In genomic region chr8:47439271-47439670, GRCm38 (mm10) we compare ENCODE assay signal across 20 mouse cellular contexts. TPM values are rescaled to one million over a fixed set of nuclear protein-coding genes. Genes with fewer than 3 reads are reported as not detected.
A peak's percentile ranks its signal among the peaks of the same experiment; 100 is the strongest.
DNase-seq lines count a peak whose midpoint lies in the region; ATAC-seq and TF ChIP-seq lines count a peak whose summit lies in the region.
"Had no signal": no experiment of that assay in that cellular context is flagged by ENCODE, and none has a peak within 500 bp of the region (broad histone marks: within the 10 kb centered on the region; RNA-seq: fewer than 3 reads in every experiment).

No protein-coding gene starts in this region.

- no peak for ATAC-seq in kidney, embryonic 14.5 days (ENCODE audit: low FRiP score, low TSS enrichment)
- ATAC-seq: CD4-positive, CD25-positive, alpha-beta regulatory T cell, adult 4 months; forebrain, embryonic 15.5 days; hindbrain, embryonic 16.5 days; intestine, embryonic 15.5 days; liver, embryonic 12.5 days had no signal

- H3K27ac ChIP-seq in kidney, embryonic 14.5 days (ENCODE audit: low read depth, low read length), result no peak overlapping the region
- H3K27ac ChIP-seq in testis, adult 2 months (ENCODE audit: control insufficient read depth, insufficient read depth, low read depth, low read length), result no peak overlapping the region
- H3K27ac ChIP-seq: forebrain, embryonic 15.5 days; heart, embryonic 13.5 days; intestine, embryonic 15.5 days; limb, embryonic 12.5 days; liver, embryonic 12.5 days had no signal

- no peak for TF ChIP-seq CTCF in testis, adult 2 months (IDR thresholded peaks at IDR 0.05; ENCODE audit: control insufficient read depth, insufficient read depth, insufficient replicate concordance, low read depth, low read length)

- H3K4me1 ChIP-seq in kidney, embryonic 14.5 days (ENCODE audit: control insufficient read depth, insufficient read depth, low read length), result no peaks in the 10 kb centered on the region
- peaks cover 8% of the 10 kb centered on the region for H3K4me1 ChIP-seq in testis, adult 2 months (ENCODE audit: control insufficient read depth, insufficient read depth, low read length)
- H3K4me1 ChIP-seq: forebrain, embryonic 15.5 days; heart, embryonic 13.5 days; intestine, embryonic 15.5 days; limb, embryonic 12.5 days; liver, embryonic 12.5 days had no signal

- DNase-seq in heart, adult 11 months, result peak; percentile 94
- no peak for DNase-seq in heart, postnatal 25 days (ENCODE audit: low spot score)
- peak; percentile 13 to 17 for DNase-seq in kidney, postnatal 4 days
- no peak for DNase-seq in testis, postnatal 10 days (ENCODE audit: low spot score)
- no peak for DNase-seq in cerebellum, adult 9-10 months
- DNase-seq: adrenal gland, postnatal 14 days; cerebellum, adult 2 months; cerebellum, postnatal 36 days; gastrocnemius, postnatal 10 days; thymus, postnatal 36 days had no signal

- intact Hi-C loops in heart, postnatal 25 days (cut with DNase I), result no loop called here

- TF ChIP-seq POLR2A in testis, adult 2 months (IDR thresholded peaks at IDR 0.05; ENCODE audit: control insufficient read depth, low read depth, low read length), result no peak

- no peak overlapping the region for H3K4me2 ChIP-seq in kidney, embryonic 14.5 days (replicated peaks; ENCODE audit: low read depth, low read length)
- H3K4me2 ChIP-seq: forebrain, embryonic 15.5 days; heart, embryonic 13.5 days; intestine, embryonic 15.5 days; limb, embryonic 12.5 days; liver, embryonic 12.5 days; midbrain, embryonic 11.5 days had no signal

- no peak overlapping the region for H3K4me3 ChIP-seq in kidney, embryonic 14.5 days (ENCODE audit: low read length)
- 0 out of 2 replicates have a peak overlapping the region, but pooled peaks have one; percentile 18 for H3K4me3 ChIP-seq in testis, adult 2 months (ENCODE audit: control insufficient read depth, low read depth, low read length)
- H3K4me3 ChIP-seq: forebrain, embryonic 15.5 days; heart, embryonic 13.5 days; intestine, embryonic 15.5 days; limb, embryonic 12.5 days; liver, embryonic 12.5 days had no signal

- no peaks in the 10 kb centered on the region for H3K27me3 ChIP-seq in kidney, embryonic 14.5 days (ENCODE audit: control insufficient read depth, insufficient read depth, low read length)
- H3K27me3 ChIP-seq in testis, adult 2 months (ENCODE audit: control insufficient read depth, insufficient read depth, low read length), result no peaks in the 10 kb centered on the region
- H3K27me3 ChIP-seq: forebrain, embryonic 15.5 days; heart, embryonic 13.5 days; intestine, embryonic 15.5 days; limb, embryonic 12.5 days; liver, embryonic 12.5 days had no signal

- no peak overlapping the region for H3K9ac ChIP-seq in kidney, embryonic 14.5 days (ENCODE audit: low read depth, low read length)
- H3K9ac ChIP-seq: forebrain, embryonic 15.5 days; heart, embryonic 13.5 days; intestine, embryonic 15.5 days; limb, embryonic 12.5 days; liver, embryonic 12.5 days had no signal

- WGBS in kidney, embryonic 14.5 days, result 57% methylated on average over 12 of the region's 12 CpGs

- H3K9me3 ChIP-seq in kidney, embryonic 14.5 days (ENCODE audit: control insufficient read depth, low read length), result no peaks in the 10 kb centered on the region
- H3K9me3 ChIP-seq: forebrain, embryonic 15.5 days; heart, embryonic 13.5 days; intestine, embryonic 15.5 days; limb, embryonic 12.5 days; liver, embryonic 12.5 days had no signal

- no peaks in the 10 kb centered on the region for H3K36me3 ChIP-seq in kidney, embryonic 14.5 days (ENCODE audit: control insufficient read depth, insufficient read depth, low read length)
- no peaks in the 10 kb centered on the region for H3K36me3 ChIP-seq in testis, adult 2 months (ENCODE audit: control insufficient read depth, insufficient read depth, low read length)
- H3K36me3 ChIP-seq: forebrain, embryonic 15.5 days; heart, embryonic 13.5 days; intestine, embryonic 15.5 days; limb, embryonic 12.5 days; liver, embryonic 12.5 days had no signal

RNA-seq across cellular contexts. Expression of gene Stox2, which starts 6.9 kb away (rescaled TPM):
- 10 to 100 TPM; 12.3 to 13.8 TPM for total RNA-seq in heart, postnatal 25 days (2021)
- 12.2 and 16.4 TPM in 2 replicates for polyA plus RNA-seq in kidney, embryonic 14.5 days (2014; fragmentation: Nextera tagmentation; extraction: Ambion mirVana)
- 8.0 and 8.3 TPM in 2 replicates for polyA plus RNA-seq in testis, adult 2 months (2012; rRNA removed)

Comparison
In these comparisons a context has a peak if more than half of its experiments do, and no peak if none do; other contexts are left out.
1. DNase-seq: peak in heart, adult 11 months (single experiment) and kidney, postnatal 4 days (2 of 2); none in heart, postnatal 25 days (single experiment), testis, postnatal 10 days (single experiment) and cerebellum, adult 9-10 months (single experiment).